Mouse (Mus musculus): ENCODE results near the gene C77080. TPM values are rescaled to one million over a fixed set of nuclear protein-coding genes. Genes with fewer than 3 reads are reported as not detected.

C77080 gene
- polyA plus RNA-seq, 1 experiment from 2014 or later: 5.3 TPM

DNA sequence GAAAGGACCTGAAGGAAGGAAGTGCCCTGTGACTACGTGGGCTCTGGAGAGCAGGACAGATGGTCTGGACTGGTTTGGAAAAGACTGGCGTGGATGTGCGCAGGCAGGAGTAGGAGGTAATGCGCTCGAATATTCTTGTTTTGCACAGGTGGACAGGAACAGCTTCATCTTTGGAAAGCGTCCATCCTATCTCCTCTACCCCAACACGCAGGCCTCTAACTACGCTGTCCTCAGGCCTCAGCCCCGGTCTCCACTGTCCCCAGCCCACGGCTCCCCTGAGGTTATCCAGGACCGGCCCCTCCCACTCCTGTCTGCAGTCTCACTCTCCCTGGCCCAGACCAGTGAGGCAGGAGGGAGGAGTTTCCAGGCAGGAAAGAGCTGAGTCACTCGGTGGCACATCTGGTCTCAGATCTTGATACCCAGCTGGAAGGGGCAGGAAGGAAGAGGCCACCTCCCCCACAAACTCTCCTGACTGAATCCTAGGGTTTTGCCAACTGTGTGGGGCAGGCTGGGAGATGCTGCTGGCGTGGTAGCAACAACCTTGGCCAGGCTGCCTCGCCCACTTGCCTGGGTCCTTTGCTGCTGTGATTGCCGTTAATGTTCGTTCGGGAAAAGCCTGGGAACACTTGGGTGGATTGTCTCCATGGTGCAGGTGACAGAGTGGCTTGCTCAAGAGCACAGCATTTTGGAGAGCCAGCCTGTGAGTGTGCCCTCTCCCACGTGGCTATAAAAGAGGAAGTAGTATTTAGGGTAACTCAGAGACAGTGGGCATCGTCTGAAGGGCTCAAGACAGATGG is 2.2 kb upstream of the C77080 start:
- no peak overlapping the region for H3K27ac ChIP-seq
- 38% methylated on average over 19 of the region's 19 CpGs for WGBS
- H3K27me3 ChIP-seq: no peaks in the 10 kb centered on the region
- H3K9ac ChIP-seq: no peak overlapping the region
- no peaks in the 10 kb centered on the region for H3K9me3 ChIP-seq
- peaks cover 33% of the 10 kb centered on the region for H3K4me1 ChIP-seq (replicated peaks)
- no peak for ATAC-seq (ENCODE audit: low FRiP score)
- H3K4me2 ChIP-seq: no peak overlapping the region
- no peaks in the 10 kb centered on the region for H3K36me3 ChIP-seq
- no peak overlapping the region for H3K4me3 ChIP-seq

DNA sequence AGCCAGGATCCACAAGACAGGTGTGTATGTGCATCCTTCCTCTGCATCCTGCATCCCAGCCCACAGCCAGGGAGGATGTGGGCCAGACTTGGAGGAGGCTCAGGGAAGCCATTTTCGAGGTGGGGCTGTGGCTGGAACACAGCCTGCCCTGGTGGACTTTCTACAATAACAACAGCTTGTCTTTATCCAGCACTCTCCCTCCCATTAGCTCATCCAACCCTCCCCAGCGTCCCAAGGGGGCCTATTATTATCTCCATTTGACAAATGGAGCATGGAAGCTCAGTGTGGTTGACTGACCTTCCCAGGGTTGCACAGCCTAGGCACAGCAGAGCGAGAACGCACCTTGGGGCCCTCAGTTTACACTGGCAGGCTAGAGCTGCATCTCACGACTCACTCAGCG is 526 bp downstream of the C77080 start:
- no peaks in the 10 kb centered on the region for H3K27me3 ChIP-seq
- no peak overlapping the region for H3K4me2 ChIP-seq
- H3K27ac ChIP-seq: peak overlapping the region; percentile 60
- H3K4me1 ChIP-seq (replicated peaks): peaks cover 40% of the 10 kb centered on the region
- H3K9ac ChIP-seq: peak overlapping the region; percentile 39; the same call in 1 of the 2 replicates
- 12% methylated on average over 6 of the region's 6 CpGs for WGBS
- H3K9me3 ChIP-seq: no peaks in the 10 kb centered on the region
- ATAC-seq (ENCODE audit: low FRiP score): no peak
- no peak overlapping the region for H3K4me3 ChIP-seq
- no peaks in the 10 kb centered on the region for H3K36me3 ChIP-seq

GRCm38 (mm10) chr4:129259101-129259500 is 2.1 kb downstream of the C77080 start:
- Histone ChIP-seq H3K27me3 (no peaks in the 10 kb centered on the region), H3K4me2 (no peak overlapping the region), H3K27ac (no peak overlapping the region), H3K9ac (no peak overlapping the region), H3K36me3 (no peaks in the 10 kb centered on the region), H3K4me1 (replicated peaks) (peaks cover 34% of the 10 kb centered on the region), H3K4me3 (no peak overlapping the region), H3K9me3 (no peaks in the 10 kb centered on the region)
- ATAC-seq (ENCODE audit: low FRiP score): no peak
- WGBS: 55% methylated on average over 4 of the region's 4 CpGs

DNA sequence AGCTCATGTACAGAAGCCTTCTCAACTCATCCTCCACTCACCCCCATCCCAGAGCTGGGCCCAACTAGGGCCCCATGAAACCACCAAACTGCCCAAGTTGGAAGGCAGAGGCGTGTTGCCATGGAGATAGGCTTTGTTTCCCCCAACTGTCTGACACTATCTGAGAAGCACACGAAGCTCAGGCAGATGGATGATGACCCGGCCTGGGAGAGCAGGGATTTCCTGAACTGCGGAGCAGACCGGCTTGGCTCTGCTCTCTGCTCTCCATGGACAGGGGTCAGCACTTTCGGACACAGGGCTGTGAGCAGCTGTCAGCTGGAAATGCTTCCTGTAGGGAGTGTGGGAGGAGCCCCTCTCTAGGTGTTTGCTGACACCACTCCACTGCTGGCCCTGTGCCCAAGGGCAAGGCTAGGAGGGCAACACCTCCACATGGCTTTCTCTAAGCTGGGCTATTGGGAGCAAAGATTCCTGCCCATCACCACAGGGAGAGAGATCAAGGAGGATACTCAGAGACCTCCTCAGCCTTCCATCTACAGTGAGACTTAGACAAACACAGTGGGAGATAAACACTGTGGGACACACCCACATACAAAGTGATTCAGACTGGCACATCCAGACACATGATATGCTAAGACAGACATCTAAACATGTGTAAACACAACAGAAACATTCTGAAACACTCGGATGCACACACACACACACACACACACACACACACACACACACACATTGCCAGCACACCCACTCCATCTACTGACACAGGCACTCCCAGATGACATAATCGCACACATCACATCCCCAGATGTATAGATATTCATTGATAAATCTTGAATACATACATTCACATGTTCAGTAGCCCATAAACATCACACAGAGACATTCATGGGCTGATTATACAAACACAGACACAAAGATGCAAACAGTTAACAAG is 4.5 kb downstream of the C77080 start:
- peaks cover 23% of the 10 kb centered on the region for H3K4me1 ChIP-seq (replicated peaks)
- H3K4me2 ChIP-seq: no peak overlapping the region
- H3K4me3 ChIP-seq: no peak overlapping the region
- H3K9me3 ChIP-seq: no peaks in the 10 kb centered on the region
- H3K27ac ChIP-seq: no peak overlapping the region
- WGBS: 25% methylated on average over 8 of the region's 8 CpGs
- H3K9ac ChIP-seq: no peak overlapping the region; the same call in 1 of the 2 replicates
- peaks cover 14% of the 10 kb centered on the region for H3K27me3 ChIP-seq
- no peak; the same call in 1 of the 2 replicates for ATAC-seq (ENCODE audit: low FRiP score)
- no peaks in the 10 kb centered on the region for H3K36me3 ChIP-seq

GRCm38 (mm10) chr4:129254571-129254970 is 6.6 kb downstream of the C77080 start:
- H3K36me3 ChIP-seq: no peaks in the 10 kb centered on the region
- no peak overlapping the region for H3K27ac ChIP-seq
- WGBS: 100% methylated on average over 3 of the region's 3 CpGs
- H3K4me1 ChIP-seq (replicated peaks): peaks cover 26% of the 10 kb centered on the region
- H3K27me3 ChIP-seq: peaks cover 36% of the 10 kb centered on the region
- no peaks in the 10 kb centered on the region for H3K9me3 ChIP-seq
- H3K4me3 ChIP-seq: no peak overlapping the region
- H3K9ac ChIP-seq: no peak overlapping the region
- no peak for ATAC-seq (ENCODE audit: low FRiP score)
- H3K4me2 ChIP-seq: no peak overlapping the region

DNA sequence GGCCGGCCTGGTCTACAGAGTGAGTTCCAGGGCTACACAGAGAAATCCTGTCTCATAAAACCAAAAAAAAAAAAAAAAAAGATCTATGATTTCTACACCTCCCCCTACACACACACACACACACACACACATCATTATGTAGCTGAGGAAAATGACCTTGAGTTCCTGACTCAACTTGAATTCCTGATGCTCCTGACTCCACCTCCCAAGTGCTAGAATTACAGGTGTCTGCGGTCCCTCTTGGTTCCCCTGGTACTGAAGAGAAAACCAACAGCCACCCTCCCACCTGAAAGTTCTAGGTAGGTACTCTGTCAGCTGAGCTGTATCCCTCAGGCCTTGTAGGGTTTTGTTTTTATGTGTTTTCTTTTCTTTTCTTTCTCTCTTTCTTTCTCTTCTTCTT is 8.7 kb downstream of the C77080 start:
- H3K9me3 ChIP-seq: no peaks in the 10 kb centered on the region
- no peak overlapping the region for H3K4me3 ChIP-seq
- no peak overlapping the region for H3K9ac ChIP-seq
- H3K27ac ChIP-seq: no peak overlapping the region
- ATAC-seq (ENCODE audit: low FRiP score): no peak
- peaks cover 42% of the 10 kb centered on the region for H3K4me1 ChIP-seq (replicated peaks)
- 85% methylated on average over 1 of the region's 2 CpGs for WGBS
- no peaks in the 10 kb centered on the region for H3K36me3 ChIP-seq
- peaks cover 56% of the 10 kb centered on the region for H3K27me3 ChIP-seq
- no peak overlapping the region for H3K4me2 ChIP-seq

DNA sequence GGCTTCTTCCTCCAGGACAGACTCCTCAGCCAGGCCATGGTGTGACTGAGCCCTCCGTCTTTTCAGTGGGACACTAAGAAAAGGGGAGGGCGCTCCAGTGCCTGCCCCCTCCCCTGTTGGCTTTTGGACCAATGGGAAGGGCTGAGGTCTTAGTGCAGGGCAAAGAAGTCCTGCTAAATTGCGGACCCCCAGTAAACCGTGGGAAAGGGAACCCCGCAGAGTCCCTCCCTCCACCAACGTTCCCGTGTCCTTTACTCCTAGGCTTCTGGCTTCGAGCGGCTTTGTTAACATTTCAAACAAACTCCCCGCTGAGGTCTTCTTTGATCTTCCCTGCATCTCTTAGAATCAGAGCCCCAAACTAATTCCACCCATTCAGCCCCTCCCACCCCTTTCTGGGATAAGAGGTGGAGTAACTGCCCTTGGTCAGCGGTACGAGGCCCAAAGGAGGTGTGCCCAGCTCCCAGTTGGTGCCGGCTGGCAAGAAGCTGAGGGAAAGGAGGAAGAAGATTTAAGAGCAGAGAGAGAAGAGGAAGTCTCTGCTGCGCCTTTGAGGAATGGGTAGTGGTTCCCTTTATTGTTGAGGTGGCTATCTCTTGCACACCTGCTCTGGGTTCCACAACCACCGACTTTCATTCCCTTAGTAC is 9.6 kb downstream of the C77080 start:
- peaks cover 65% of the 10 kb centered on the region for H3K27me3 ChIP-seq
- no peaks in the 10 kb centered on the region for H3K9me3 ChIP-seq
- no peak overlapping the region for H3K4me3 ChIP-seq
- H3K36me3 ChIP-seq: no peaks in the 10 kb centered on the region
- 2% methylated on average over 15 of the region's 15 CpGs for WGBS
- ATAC-seq (ENCODE audit: low FRiP score): no peak
- peaks cover 42% of the 10 kb centered on the region for H3K4me1 ChIP-seq (replicated peaks)
- peak overlapping the region; percentile 21 for H3K4me2 ChIP-seq
- 0 out of 2 replicates have a peak overlapping the region, but pooled peaks have one; percentile 51 for H3K9ac ChIP-seq
- no peak overlapping the region for H3K27ac ChIP-seq

GRCm38 (mm10) chr4:129250759-129251481 is 10.3 kb downstream of the C77080 start:
- Histone ChIP-seq H3K36me3 (no peaks in the 10 kb centered on the region), H3K9ac (0 out of 2 replicates have a peak overlapping the region, but pooled peaks have one; percentile 51), H3K9me3 (no peaks in the 10 kb centered on the region), H3K4me2 (peak overlapping the region; percentile 21), H3K4me3 (no peak overlapping the region), H3K27me3 (peaks cover 71% of the 10 kb centered on the region), H3K27ac (no peak overlapping the region), H3K4me1 (replicated peaks) (peaks cover 44% of the 10 kb centered on the region)
- ATAC-seq (ENCODE audit: low FRiP score): no peak
- 16% methylated on average over 15 of the region's 15 CpGs for WGBS

DNA sequence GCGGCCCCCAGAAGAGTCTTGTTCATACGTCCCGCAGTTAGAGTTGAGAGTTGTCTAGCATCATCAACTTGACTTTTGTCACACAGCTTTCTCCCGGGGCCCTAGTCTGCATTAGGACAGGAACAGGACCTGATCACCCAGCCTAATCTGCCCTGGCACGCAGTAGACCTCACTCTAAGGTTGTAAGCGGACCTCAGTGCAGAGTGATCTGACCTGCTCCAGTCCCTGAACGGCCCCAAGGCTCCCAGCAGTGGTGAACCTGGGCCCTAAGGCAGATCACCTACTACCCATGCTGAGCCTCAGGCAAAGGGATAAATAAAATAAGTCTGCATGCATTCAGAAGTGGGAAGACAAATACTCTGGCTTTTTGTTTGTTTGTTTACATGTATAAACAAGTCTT is 11.9 kb downstream of the C77080 start:
- Histone ChIP-seq H3K4me1 (replicated peaks) (peaks cover 44% of the 10 kb centered on the region), H3K27me3 (peaks cover 85% of the 10 kb centered on the region), H3K9ac (no peak overlapping the region), H3K36me3 (no peaks in the 10 kb centered on the region), H3K4me3 (no peak overlapping the region), H3K9me3 (no peaks in the 10 kb centered on the region), H3K4me2 (0 out of 2 replicates have a peak overlapping the region, but pooled peaks have one; percentile 92), H3K27ac (no peak overlapping the region)
- ATAC-seq (ENCODE audit: low FRiP score): no peak
- WGBS: 22% methylated on average over 7 of the region's 7 CpGs

DNA sequence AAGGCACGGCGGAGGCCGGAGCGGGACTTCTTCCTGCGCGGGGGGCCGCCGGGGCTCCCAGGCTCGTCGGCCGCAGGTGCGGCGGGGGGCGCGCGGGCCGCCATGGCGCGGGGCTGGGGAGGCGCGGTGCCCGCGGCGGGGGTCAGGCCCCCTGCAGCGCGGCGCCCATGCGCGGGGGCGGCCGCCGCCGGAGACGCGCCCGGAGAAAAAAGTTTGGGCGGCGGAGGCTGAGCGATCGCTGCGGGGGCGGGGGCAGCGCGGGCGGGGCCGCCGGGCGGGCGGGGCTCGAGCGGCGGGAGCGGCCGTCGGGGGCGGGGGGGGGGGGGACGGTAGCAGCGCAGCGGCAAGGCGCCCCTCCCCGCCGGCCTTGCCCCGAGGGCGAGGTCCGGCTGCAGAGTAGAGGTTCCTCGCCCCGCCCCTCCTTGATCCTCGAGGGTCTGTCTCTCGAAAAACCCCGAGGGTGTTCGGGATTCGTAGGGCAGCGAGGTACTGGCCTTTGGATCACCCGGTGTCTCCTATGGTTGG is 12.9 kb downstream of the C77080 start:
- WGBS: under 1% methylated on average over 44 of the region's 74 CpGs
- no peak for ATAC-seq (ENCODE audit: low FRiP score)
- Histone ChIP-seq H3K4me2 (peak overlapping the region; percentile 92), H3K9me3 (no peaks in the 10 kb centered on the region), H3K36me3 (no peaks in the 10 kb centered on the region), H3K27ac (no peak overlapping the region), H3K4me1 (replicated peaks) (peaks cover 44% of the 10 kb centered on the region), H3K27me3 (peaks cover 87% of the 10 kb centered on the region), H3K9ac (peak overlapping the region; percentile 77), H3K4me3 (peak overlapping the region; percentile 56)

DNA sequence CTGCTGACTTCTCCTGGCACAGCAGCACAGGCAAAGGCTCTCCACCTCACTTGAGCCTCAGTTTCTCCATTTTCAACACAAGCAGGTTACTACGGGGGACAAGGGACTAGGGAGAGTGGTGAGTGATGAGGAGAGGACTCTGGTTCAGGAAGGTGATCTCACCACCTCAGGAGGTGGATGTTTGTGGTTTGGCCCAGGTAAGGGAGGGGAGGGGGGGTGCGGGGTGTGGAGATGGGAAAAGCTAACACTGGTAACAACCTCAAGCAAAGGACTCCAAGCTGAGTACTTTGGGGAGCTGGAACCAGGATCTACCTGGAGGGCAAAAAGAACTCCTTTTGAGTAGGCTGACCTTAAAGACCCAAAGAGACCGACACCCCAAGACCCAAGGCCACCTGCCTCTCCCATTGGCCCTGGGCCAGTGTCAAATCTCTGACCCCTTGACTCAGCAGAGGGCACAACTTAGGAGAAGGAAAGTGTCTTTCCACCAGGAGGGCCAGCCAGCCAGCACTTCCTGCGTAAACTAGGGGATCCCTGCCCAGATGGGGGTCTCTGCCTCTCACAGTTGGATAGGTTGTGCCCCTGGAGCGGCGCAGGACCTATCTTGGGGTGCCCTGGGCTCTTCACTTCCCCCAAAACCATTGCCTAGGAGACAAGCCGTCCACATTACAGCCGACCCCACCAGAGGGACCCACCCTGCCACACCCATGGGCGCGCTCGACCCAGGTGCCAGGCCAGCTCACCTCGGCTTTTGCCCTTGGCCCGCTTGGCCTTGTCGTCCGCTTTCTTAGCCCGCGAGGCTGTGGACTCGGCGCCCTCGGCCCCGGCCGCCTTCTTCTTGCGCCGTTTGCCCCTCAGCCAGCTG is 13.6 kb downstream of the C77080 start:
- H3K36me3 ChIP-seq: no peaks in the 10 kb centered on the region
- H3K4me3 ChIP-seq: peak overlapping the region; percentile 56
- H3K4me1 ChIP-seq (replicated peaks): peaks cover 47% of the 10 kb centered on the region
- ATAC-seq (ENCODE audit: low FRiP score): no peak
- H3K9ac ChIP-seq: peak overlapping the region; percentile 77
- WGBS: 9% methylated on average over 24 of the region's 24 CpGs
- peak overlapping the region; percentile 92 for H3K4me2 ChIP-seq
- no peaks in the 10 kb centered on the region for H3K9me3 ChIP-seq
- no peak overlapping the region for H3K27ac ChIP-seq
- H3K27me3 ChIP-seq: peaks cover 82% of the 10 kb centered on the region

Measured in hindbrain, embryonic 13.5 days (tissue).